Mouse (Mus musculus) CH12.LX (cell line): Measurements from ENCODE around the gene Mrpl41. TPM values are rescaled to one million over a fixed set of nuclear protein-coding genes. Genes with fewer than 3 reads are reported as not detected.
"Not testable (repeated sequence)": the region's sequence is repeated elsewhere in the genome, so short reads cannot be mapped to it uniquely, and the experiment has no call there.

Source experiments
- DNase-seq: peaks from one replicate; pipeline ENCODE4 v3.0.0-alpha.2; 2013; ENCODE audit errors: extremely low read depth
- H3K27ac ChIP-seq: 2 replicates; pipeline ENCODE4 v1.5.1; 2012; ENCODE audit warnings: low read depth, mild to moderate bottlenecking, control low read depth, moderate library complexity; ENCODE audit not compliant: insufficient read depth
- H3K27me3 ChIP-seq: replicated peaks from 2 replicates; pipeline ENCODE3; 2012; ENCODE audit warnings: inconsistent platforms
- H3K36me3 ChIP-seq, 2 experiments: replicated peaks in 1 of 2; 2 replicates each; pipeline versions ENCODE3 to v1.6.1; 2012; ENCODE audit warnings: inconsistent platforms in 1 of 2, low read length in 1 of 2, mild to moderate bottlenecking in 1 of 2, mixed read lengths in 1 of 2, moderate library complexity in 1 of 2; ENCODE audit not compliant: control insufficient read depth in 1 of 2, insufficient read depth in 1 of 2
- H3K4me1 ChIP-seq, 2 experiments: 2 replicates each; pipeline ENCODE4 v1.6.1; 2012; ENCODE audit warnings: inconsistent platforms in 1 of 2, moderate library complexity in 1 of 2; ENCODE audit not compliant: insufficient read depth in 2 of 2, control insufficient read depth in 1 of 2
- H3K4me2 ChIP-seq: 2 replicates; pipeline ENCODE4 v1.6.1; 2012; ENCODE audit warnings: low read depth, mild to moderate bottlenecking, control low read depth; ENCODE audit not compliant: poor library complexity, insufficient read depth, severe bottlenecking
- H3K4me3 ChIP-seq, 3 experiments: fragments of 150-350 bp in 1 of 3; sonication (generic) in 1 of 3; replicated peaks in 1 of 3; 2 replicates each; pipeline versions ENCODE3 to v1.5.1; 2011 to 2012; ENCODE audit warnings: low read depth in 2 of 3, low read length in 2 of 3, mild to moderate bottlenecking in 2 of 3, moderate library complexity in 2 of 3, control low read depth in 1 of 3, improper control_type of control experiment in 1 of 3, inconsistent platforms in 1 of 3, mixed read lengths in 1 of 3; ENCODE audit not compliant: poor library complexity in 1 of 3
- H3K79me2 ChIP-seq: replicated peaks from 2 replicates; pipeline ENCODE4 v1.6.1; 2012; ENCODE audit warnings: mild to moderate bottlenecking, moderate library complexity; ENCODE audit not compliant: control insufficient read depth, poor library complexity, insufficient read depth, severe bottlenecking; ENCODE audit errors: extremely low read depth
- H3K9ac ChIP-seq: 2 replicates; pipeline ENCODE4 v1.6.1; 2012; ENCODE audit warnings: low read depth, mild to moderate bottlenecking, control low read depth, moderate library complexity; ENCODE audit not compliant: insufficient read depth
- H3K9me3 ChIP-seq: replicated peaks from 2 replicates; pipeline ENCODE3; 2012; ENCODE audit warnings: low read length, inconsistent platforms, mixed read lengths
- BHLHE40 ChIP-seq: IDR thresholded peaks from 2 replicates; pipeline ENCODE4 v1.6.1; 2011; ENCODE audit warnings: mild to moderate bottlenecking, low read depth, low read length, improper control_type of control experiment
- CTCF ChIP-seq, 2 experiments: IDR thresholded peaks in 1 of 2; conservative IDR thresholded peaks in 1 of 2; 2 replicates each; pipeline ENCODE4 v1.5.1; 2011 to 2012; ENCODE audit warnings: low read depth in 2 of 2, low read length in 2 of 2, improper control_type of control experiment in 1 of 2, inconsistent platforms in 1 of 2, mild to moderate bottlenecking in 1 of 2, moderate library complexity in 1 of 2
- E2F4 ChIP-seq: IDR thresholded peaks from 2 replicates; pipeline ENCODE4 v1.6.1; 2011; ENCODE audit warnings: low read depth, low read length, improper control_type of control experiment; ENCODE audit not compliant: insufficient replicate concordance
- ELF1 ChIP-seq: IDR thresholded peaks from 2 replicates; pipeline ENCODE4 v1.6.1; 2014; ENCODE audit warnings: low read depth, mild to moderate bottlenecking, inconsistent platforms, low read length, improper control_type of control experiment
- HCFC1 ChIP-seq: IDR thresholded peaks from 2 replicates; pipeline ENCODE4 v1.6.1; 2012; ENCODE audit warnings: low read depth, mild to moderate bottlenecking, inconsistent platforms, low read length, improper control_type of control experiment
- JUN ChIP-seq: IDR thresholded peaks from 2 replicates; pipeline ENCODE4 v1.6.1; 2011; ENCODE audit warnings: low read depth, mild to moderate bottlenecking, low read length, improper control_type of control experiment, moderate library complexity; ENCODE audit not compliant: insufficient read depth
- MAX ChIP-seq: IDR thresholded peaks from 2 replicates; pipeline ENCODE4 v1.6.1; 2011; ENCODE audit warnings: low read length, improper control_type of control experiment
- MYC ChIP-seq: IDR thresholded peaks from 2 replicates; pipeline ENCODE4 v1.6.1; 2011; ENCODE audit warnings: low read depth, mild to moderate bottlenecking, improper control_type of control experiment, low read length
- NELFE ChIP-seq: IDR thresholded peaks from 2 replicates; pipeline ENCODE4 v1.6.1; 2011; ENCODE audit warnings: low read depth, low read length, improper control_type of control experiment
- RAD21 ChIP-seq: IDR thresholded peaks from 2 replicates; pipeline ENCODE4 v1.6.1; 2011; ENCODE audit warnings: low read depth, mild to moderate bottlenecking, low read length, improper control_type of control experiment, moderate library complexity
- SIN3A ChIP-seq: IDR thresholded peaks from 2 replicates; pipeline ENCODE4 v1.6.1; 2012; ENCODE audit warnings: low read length, improper control_type of control experiment, inconsistent platforms
- SMC3 ChIP-seq: IDR thresholded peaks from 2 replicates; pipeline ENCODE4 v1.6.1; 2011; ENCODE audit warnings: low read depth, low read length, improper control_type of control experiment
- TCF12 ChIP-seq: IDR thresholded peaks from 2 replicates; pipeline ENCODE4 v1.6.1; 2014; ENCODE audit warnings: low read depth, mild to moderate bottlenecking, inconsistent platforms, low read length, improper control_type of control experiment
- UBTF ChIP-seq: IDR thresholded peaks from 2 replicates; pipeline ENCODE4 v1.6.1; 2012; ENCODE audit warnings: low read depth, mild to moderate bottlenecking, inconsistent platforms, low read length, improper control_type of control experiment, moderate library complexity
- ZMIZ1 ChIP-seq: IDR thresholded peaks from 2 replicates; pipeline ENCODE4 v1.6.1; 2012; ENCODE audit warnings: low read depth, mild to moderate bottlenecking, inconsistent platforms, low read length, improper control_type of control experiment
- dilution Hi-C: fragments of 300-500 bp; cut with MboI; formaldehyde crosslinking; loops from 2 replicates; pipeline ENCODE4 v1.14.3; 2020; ENCODE audit warnings: low sequenced_read_pairs; ENCODE audit not compliant: extremely low pct_unique_long_range_greater_than_20kb, extremely low pct_ligation_motif_present
- in situ Hi-C: fragments of 300-500 bp; cut with MboI; formaldehyde crosslinking; loops from 3 replicates; pipeline ENCODE4 v1.14.3; 2019; ENCODE audit warnings: low sequenced_read_pairs, low pct_ligation_motif_present, low pct_unique_long_range_greater_than_20kb, mixed read lengths
- polyA plus RNA-seq: library from polyadenylated mRNA; unstranded; fragments of >175 nt; gene quantifications from 2 replicates; pipeline ENCODE4 v1.2.1, GENCODE M21; 2012; ENCODE audit warnings: low read depth; ENCODE audit not compliant: insufficient read length
- total RNA-seq, 2 experiments: library from RNA; depleted of rRNA; stranded (reverse); fragments of 300-350 nt in 1 of 2; fragments of >200 nt in 1 of 2; gene quantifications; 2 replicates each; pipeline ENCODE4 v1.2.3; 2012 to 2014

The Mrpl41 gene
- total and polyA plus RNA-seq, 3 experiments = 58.3 to 118 (median 77.8) TPM

DNA sequence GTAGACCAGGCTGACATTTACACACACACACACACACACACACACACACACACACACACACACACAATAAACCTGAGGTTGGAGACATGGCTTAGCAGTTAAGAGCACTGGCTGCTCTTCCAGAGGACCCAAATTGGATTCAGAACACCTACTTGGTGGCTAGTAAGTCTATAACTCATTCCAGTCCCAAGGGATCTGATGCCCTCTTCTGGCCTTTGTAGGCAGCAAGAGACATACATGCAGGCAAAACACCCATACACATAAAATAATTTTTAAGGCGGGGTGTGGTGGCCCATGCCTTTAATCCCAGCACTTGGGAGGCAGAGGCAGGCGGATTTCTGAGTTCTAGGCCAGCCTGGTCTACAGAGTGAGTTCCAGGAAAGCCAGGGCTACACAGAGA, 30.6 kb downstream of the Mrpl41 start:
- H3K27me3 ChIP-seq = peaks cover 11% of the 10 kb centered on the region
- H3K4me1 ChIP-seq, H3K27ac ChIP-seq, H3K4me3 ChIP-seq, H3K79me2 ChIP-seq, H3K36me3 ChIP-seq, H3K9ac ChIP-seq, in situ Hi-C loops, H3K9me3 ChIP-seq, dilution Hi-C loops, H3K4me2 ChIP-seq: not testable (repeated sequence)
- TF ChIP-seq CTCF (conservative IDR thresholded peaks at IDR 0.05 in 1 of 2, IDR thresholded peaks at IDR 0.05 in 1 of 2; ENCODE audit: low read depth in 2 of 2, low read length in 2 of 2) (peak in 1 of 2 experiments; percentile 63; a peak in 2 of 4 replicates), SMC3 (peak; percentile 26; the same call in 1 of the 2 replicates), RAD21 (peak; percentile 52)
- peak; percentile 53 for DNase-seq

DNA sequence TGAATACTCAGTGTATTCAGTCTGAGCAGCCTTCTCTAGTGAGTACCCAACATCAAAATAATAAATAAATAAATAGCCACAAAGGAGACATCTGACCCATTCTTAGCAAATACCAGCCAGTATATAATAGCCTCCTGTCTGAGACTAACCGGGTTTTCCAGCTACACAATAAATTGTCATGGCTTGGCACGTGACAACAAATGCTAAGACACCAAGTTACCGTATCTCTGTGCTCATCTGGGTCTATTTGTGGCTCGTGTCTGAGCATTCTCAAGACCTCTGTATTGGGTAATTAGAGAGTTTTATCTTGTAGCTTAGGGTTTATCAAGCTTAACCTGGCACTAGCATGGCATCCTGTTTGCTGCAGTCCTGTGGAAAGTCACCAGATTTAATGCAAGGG, 32.8 kb downstream of the Mrpl41 start:
- Histone ChIP-seq H3K9ac (no peak overlapping the region), H3K36me3 (no peaks in the 10 kb centered on the region), H3K4me3 (no peak overlapping the region), H3K4me2 (no peak overlapping the region), H3K27ac (no peak overlapping the region), H3K4me1 (no peaks in the 10 kb centered on the region), H3K27me3 (peaks cover 16% of the 10 kb centered on the region), H3K9me3 (no peaks in the 10 kb centered on the region), H3K79me2 (no peaks in the 10 kb centered on the region)
- no peak for TF ChIP-seq MAX
- no peak for TF ChIP-seq HCFC1
- no peak for TF ChIP-seq ELF1
- no peak for TF ChIP-seq JUN
- TF ChIP-seq BHLHE40 = no peak
- TF ChIP-seq RAD21 = no peak
- TF ChIP-seq ZMIZ1 = no peak
- no peak for TF ChIP-seq NELFE
- no peak for TF ChIP-seq E2F4
- no peak for TF ChIP-seq SIN3A
- TF ChIP-seq UBTF = no peak
- TF ChIP-seq MYC = no peak
- TF ChIP-seq TCF12 = no peak
- in situ Hi-C loops = no loop called here
- dilution Hi-C loops = no loop called here
- no peak for DNase-seq
